Mouse (Mus musculus) lung, embryonic 16.5 days (tissue): Measurements from ENCODE around the gene Zmiz2. TPM values are rescaled to one million over a fixed set of nuclear protein-coding genes. Genes with fewer than 3 reads are reported as not detected.

ENCODE experiments used
- ATAC-seq: fragments of 200-750 bp; cut with Nextera tagmentation; 2 replicates; pipeline ENCODE4 v1.8.0; 2017; ENCODE audit warnings: low read depth, mild to moderate bottlenecking, moderate library complexity
- H3K27ac ChIP-seq: fragments of 300-500 bp; sonication (generic); 2 replicates; pipeline ENCODE4 v1.5.1; 2014; ENCODE audit warnings: mild to moderate bottlenecking, control low read depth, low read length
- H3K27me3 ChIP-seq: fragments of 300-500 bp; sonication (generic); 2 replicates; pipeline ENCODE4 v1.6.1; 2014; ENCODE audit warnings: low read depth, low read length, mixed read lengths; ENCODE audit not compliant: control insufficient read depth, insufficient read depth
- H3K36me3 ChIP-seq: fragments of 300-500 bp; sonication (generic); 2 replicates; pipeline ENCODE4 v1.6.1; 2014; ENCODE audit warnings: low read length; ENCODE audit not compliant: control insufficient read depth, insufficient read depth
- H3K4me1 ChIP-seq: fragments of 300-500 bp; sonication (generic); replicated peaks from 2 replicates; pipeline ENCODE4 v1.6.1; 2014; ENCODE audit warnings: low read length, mixed read lengths; ENCODE audit not compliant: control insufficient read depth, insufficient read depth
- H3K4me2 ChIP-seq: fragments of 300-500 bp; sonication (generic); 2 replicates; pipeline ENCODE4 v1.6.1; 2014; ENCODE audit warnings: low read depth, low read length, control low read depth
- H3K4me3 ChIP-seq: fragments of 300-500 bp; sonication (generic); 2 replicates; pipeline ENCODE4 v1.5.1; 2014; ENCODE audit warnings: mild to moderate bottlenecking, low read length, control low read depth
- H3K9ac ChIP-seq: fragments of 300-500 bp; sonication (generic); 2 replicates; pipeline ENCODE4 v1.6.1; 2014; ENCODE audit warnings: low read length, control low read depth
- H3K9me3 ChIP-seq: fragments of 300-500 bp; sonication (generic); 2 replicates; pipeline ENCODE4 v1.6.1; 2016; ENCODE audit warnings: low read length; ENCODE audit not compliant: control insufficient read depth
- WGBS: fragments of 180-500 bp; shearing (Covaris S2); extraction: QIAGEN DNeasy Blood & Tissue Kit; methylation state at CpG from one replicate; pipeline ENCODE4 v1.1.7; 2014; 5-methylcytosine and 5-hydroxymethylcytosine counted together
- polyA plus RNA-seq: library from polyadenylated mRNA; unstranded; fragments of >200 nt; fragmentation: Nextera tagmentation; extraction: Ambion mirVana; gene quantifications from 2 replicates; pipeline ENCODE4 v1.2.1, GENCODE M21; 2015

Zmiz2 gene
- polyA plus RNA-seq, 1 experiment from 2014 or later, result 9.3 TPM

DNA sequence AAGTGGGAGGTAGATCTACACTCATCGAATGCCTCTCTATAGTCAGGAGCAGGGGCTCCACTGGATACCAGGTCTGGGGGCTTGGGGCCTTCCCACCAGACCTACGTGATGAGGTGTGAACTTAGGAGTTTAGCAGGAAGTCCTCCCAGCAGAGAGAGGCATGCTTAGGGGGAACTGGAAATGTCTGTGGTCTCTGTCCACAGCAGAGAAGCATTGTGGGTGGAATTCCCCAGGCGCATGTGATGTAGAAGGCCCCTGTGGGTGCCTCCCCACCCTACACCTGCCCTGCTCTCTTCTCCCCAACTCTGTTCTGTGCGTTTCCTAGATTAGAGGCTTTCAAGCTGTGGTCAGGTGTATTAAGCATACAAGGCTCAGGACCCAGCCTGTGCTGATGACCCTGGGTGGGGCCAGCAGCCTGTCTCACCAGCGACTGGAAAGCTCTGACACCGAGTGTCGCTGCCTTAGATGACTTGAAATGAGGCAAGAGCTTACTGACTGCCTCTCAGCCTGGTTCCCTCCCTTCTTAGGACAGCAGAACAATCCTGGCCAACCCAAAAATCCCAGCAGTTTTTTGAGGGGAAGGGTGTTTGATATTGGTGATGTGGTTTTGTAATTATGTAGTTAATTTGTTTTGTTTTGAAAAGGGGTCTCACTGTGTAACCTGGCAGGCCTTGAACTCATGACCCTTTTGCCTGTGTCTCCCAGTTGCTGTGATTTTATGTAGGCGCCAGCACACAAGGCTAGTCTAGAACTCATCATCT is 2.8 kb downstream of the Zmiz2 start:
- Histone ChIP-seq H3K27ac (no peak overlapping the region), H3K36me3 (peaks cover 10% of the 10 kb centered on the region; the same call in 1 of the 2 replicates), H3K27me3 (no peaks in the 10 kb centered on the region), H3K4me2 (no peak overlapping the region), H3K9ac (no peak overlapping the region), H3K4me1 (peaks cover 11% of the 10 kb centered on the region), H3K4me3 (no peak overlapping the region), H3K9me3 (no peaks in the 10 kb centered on the region)
- 75% methylated on average over 8 of the region's 8 CpGs for WGBS
- ATAC-seq, result no peak

DNA sequence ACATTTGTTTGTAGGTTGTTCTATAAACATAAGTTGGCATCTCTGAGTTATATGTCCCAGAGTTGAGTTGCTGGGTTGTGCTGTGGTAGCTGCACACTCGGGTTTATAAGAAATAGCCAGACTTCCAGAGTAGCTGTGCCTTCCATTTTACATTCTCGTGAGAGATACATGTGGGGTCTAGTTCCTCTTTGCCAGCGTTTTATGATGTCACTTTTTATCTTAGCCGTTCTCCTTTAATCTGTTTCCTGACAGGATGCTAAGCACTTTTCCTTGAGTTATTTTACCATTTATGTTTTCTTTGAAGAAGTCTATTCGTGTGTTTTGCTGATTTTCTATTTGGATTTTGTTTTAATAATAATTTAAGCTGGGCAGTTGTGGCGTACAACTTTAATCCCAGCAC is 4.0 kb downstream of the Zmiz2 start:
- no peaks in the 10 kb centered on the region for H3K9me3 ChIP-seq
- H3K27ac ChIP-seq, result no peak overlapping the region
- H3K4me3 ChIP-seq, result no peak overlapping the region
- ATAC-seq, result no peak
- no peak overlapping the region for H3K9ac ChIP-seq
- peaks cover 11% of the 10 kb centered on the region for H3K4me1 ChIP-seq
- no peak overlapping the region for H3K4me2 ChIP-seq
- no peaks in the 10 kb centered on the region for H3K27me3 ChIP-seq
- 64% methylated on average over 6 of the region's 6 CpGs for WGBS
- H3K36me3 ChIP-seq, result peaks cover 21% of the 10 kb centered on the region

DNA sequence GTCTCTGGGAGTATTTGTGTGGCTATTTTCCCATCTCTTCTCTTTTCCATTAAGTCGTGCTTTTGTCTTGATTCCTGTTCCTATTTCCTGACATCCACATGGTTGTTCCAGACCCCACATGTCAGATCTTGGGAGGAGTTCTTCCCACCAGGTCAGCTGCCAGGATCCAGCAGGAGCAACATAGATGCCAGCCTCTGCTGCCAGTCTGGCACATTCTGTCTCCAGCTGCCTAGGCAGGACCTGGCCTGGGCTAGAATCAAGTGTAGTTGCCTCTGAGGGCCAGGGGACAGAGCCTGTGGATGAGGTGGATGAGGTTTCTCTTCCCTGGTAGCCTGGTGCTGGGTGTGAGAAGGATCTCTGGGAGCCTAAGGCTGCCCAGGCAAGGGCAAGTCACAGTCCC is 5.0 kb downstream of the Zmiz2 start:
- Histone ChIP-seq H3K4me3 (no peak overlapping the region), H3K27me3 (no peaks in the 10 kb centered on the region), H3K4me1 (peaks cover 11% of the 10 kb centered on the region), H3K4me2 (no peak overlapping the region), H3K27ac (peak overlapping the region; percentile 68), H3K9me3 (no peaks in the 10 kb centered on the region), H3K9ac (0 out of 2 replicates have a peak overlapping the region, but pooled peaks have one; percentile 31), H3K36me3 (peaks cover 23% of the 10 kb centered on the region)
- no peak for ATAC-seq
- WGBS, result 27% methylated on average over 1 of the region's 1 CpGs

DNA sequence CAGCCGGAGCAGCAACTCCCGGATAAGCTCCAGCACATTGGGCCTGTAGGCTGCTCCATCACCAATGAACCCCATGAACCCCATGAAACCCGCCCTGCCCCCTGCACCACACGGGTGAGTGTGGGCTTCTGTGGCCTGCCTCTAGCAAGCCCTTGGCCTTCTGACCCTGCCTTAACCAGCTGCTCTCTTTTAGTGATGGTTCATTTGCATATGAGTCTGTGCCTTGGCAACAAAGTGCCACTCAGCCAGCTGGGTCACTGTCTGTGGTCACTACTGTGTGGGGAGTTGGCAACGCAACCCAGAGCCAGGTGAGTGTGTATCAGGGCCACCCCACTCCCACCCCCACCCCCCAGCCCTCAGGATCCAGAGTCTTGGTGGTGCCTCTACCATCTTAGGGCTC is 6.7 kb downstream of the Zmiz2 start:
- H3K27me3 ChIP-seq, result no peaks in the 10 kb centered on the region
- no peak for ATAC-seq
- no peak overlapping the region for H3K4me2 ChIP-seq
- H3K27ac ChIP-seq, result no peak overlapping the region
- no peak overlapping the region for H3K9ac ChIP-seq
- H3K4me3 ChIP-seq, result no peak overlapping the region
- peaks cover 2% of the 10 kb centered on the region; the same call in 1 of the 2 replicates for H3K4me1 ChIP-seq
- WGBS, result 89% methylated on average over 5 of the region's 5 CpGs
- peaks cover 36% of the 10 kb centered on the region for H3K36me3 ChIP-seq
- no peaks in the 10 kb centered on the region for H3K9me3 ChIP-seq

DNA sequence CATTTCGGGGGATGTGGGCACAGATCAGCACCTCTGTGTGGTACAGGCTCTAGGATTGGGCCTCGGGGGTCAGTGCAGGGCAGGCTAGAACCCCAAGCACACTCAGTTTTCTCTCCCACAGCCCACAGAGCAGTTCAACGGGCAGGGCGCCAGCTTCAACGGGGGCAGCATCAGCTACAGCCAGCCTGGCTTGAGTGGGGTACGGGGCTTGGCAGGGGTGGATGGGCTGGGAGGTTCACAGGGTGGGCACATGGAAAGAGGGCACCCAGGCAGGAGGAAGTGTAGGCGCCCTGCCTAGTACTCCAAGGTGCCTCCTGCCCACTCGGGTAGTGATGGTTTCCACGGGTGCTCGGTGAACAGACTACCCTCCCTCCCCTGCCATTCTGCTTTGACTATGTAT is 9.3 kb downstream of the Zmiz2 start:
- no peak overlapping the region for H3K4me3 ChIP-seq
- H3K27me3 ChIP-seq, result no peaks in the 10 kb centered on the region
- no peak overlapping the region for H3K27ac ChIP-seq
- H3K36me3 ChIP-seq, result peaks cover 42% of the 10 kb centered on the region
- WGBS, result 88% methylated on average over 10 of the region's 10 CpGs
- H3K9me3 ChIP-seq, result no peaks in the 10 kb centered on the region
- H3K9ac ChIP-seq, result no peak overlapping the region
- no peak for ATAC-seq
- peaks cover 2% of the 10 kb centered on the region; the same call in 1 of the 2 replicates for H3K4me1 ChIP-seq
- H3K4me2 ChIP-seq, result no peak overlapping the region

DNA sequence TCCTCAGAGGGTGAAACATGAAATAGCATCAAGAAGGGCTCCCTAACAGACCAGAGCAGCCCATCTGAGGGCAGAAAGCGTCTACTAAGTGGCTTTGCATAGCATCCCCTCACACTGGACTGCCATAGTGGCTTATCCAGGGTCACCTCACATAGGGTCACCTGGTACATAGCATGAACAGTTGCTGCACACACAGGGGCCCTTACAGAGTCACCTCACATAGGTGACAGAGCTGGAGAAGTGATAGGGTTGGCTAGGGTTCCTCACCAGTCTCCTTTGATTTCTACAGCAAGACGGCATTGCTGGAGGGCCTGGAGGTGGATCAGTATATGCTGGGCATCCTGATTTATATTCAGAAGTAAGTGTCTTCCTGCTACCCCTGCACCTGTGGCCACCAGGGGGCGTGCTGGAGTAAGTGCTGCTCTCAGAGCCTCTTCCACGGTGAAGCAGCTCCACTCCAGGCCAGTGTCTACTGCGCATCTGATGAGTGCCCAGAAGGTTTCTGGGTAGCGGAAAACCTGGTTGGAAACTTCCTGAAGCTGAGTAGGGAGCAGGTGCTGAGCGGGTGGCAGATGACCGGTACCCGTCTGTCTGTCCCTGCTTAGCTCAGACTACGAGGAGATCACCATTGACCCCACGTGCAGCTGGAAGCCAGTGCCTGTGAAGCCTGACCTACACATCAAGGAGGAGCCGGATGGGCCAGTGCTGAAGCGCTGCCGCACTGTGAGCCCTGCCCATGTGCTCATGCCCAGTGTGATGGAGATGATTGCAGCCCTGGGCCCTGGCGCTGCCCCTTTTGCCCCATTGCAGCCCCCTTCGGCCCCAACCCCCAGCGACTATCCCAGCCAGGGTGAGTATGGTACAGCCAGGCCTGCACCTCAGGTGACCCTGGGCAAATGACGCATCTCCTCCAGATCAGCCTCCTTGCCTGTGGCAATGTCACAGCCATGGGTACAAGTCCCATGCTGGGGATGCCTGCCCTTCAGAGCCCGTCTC is 13.9 kb downstream of the Zmiz2 start:
- peaks cover 44% of the 10 kb centered on the region for H3K36me3 ChIP-seq
- H3K9me3 ChIP-seq, result no peaks in the 10 kb centered on the region
- ATAC-seq, result no peak
- H3K4me2 ChIP-seq, result no peak overlapping the region
- no peaks in the 10 kb centered on the region for H3K27me3 ChIP-seq
- 87% methylated on average over 19 of the region's 19 CpGs for WGBS
- no peak overlapping the region for H3K4me3 ChIP-seq
- no peak overlapping the region for H3K27ac ChIP-seq
- no peak overlapping the region for H3K9ac ChIP-seq
- peaks cover 30% of the 10 kb centered on the region for H3K4me1 ChIP-seq

DNA sequence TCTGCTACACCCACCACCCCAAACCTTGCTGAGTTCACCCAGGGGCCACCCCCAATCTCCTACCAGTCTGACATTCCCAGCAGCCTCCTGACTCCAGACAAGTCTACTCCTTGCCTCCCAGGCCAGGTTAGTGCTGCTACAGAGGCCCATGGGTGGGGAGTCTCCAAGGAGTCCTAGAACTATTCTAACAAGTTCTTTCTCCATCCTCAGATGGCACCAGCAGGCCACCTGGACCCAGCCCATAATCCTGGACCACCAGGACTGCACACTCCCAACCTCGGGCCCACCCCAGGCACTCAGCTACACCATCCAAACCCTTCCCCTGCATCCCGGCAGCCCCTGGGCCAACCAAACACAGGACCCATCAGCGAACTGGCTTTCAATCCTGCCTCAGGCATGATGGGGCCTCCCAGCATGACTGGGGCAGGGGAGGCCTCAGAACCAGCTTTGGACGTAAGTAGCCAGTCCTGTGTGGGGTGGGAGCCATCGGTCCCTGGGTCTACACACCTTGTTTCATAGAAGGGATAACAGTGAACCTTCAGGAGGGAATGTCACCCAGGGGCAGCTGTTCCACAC is 15.0 kb downstream of the Zmiz2 start:
- H3K27me3 ChIP-seq, result no peaks in the 10 kb centered on the region
- no peak overlapping the region for H3K4me3 ChIP-seq
- ATAC-seq, result no peak
- WGBS, result 91% methylated on average over 5 of the region's 5 CpGs
- H3K4me1 ChIP-seq, result peaks cover 30% of the 10 kb centered on the region
- H3K36me3 ChIP-seq, result peaks cover 41% of the 10 kb centered on the region
- no peaks in the 10 kb centered on the region for H3K9me3 ChIP-seq
- H3K4me2 ChIP-seq, result no peak overlapping the region
- peak overlapping the region; percentile 75; the same call in 1 of the 2 replicates for H3K27ac ChIP-seq
- no peak overlapping the region; the same call in 1 of the 2 replicates for H3K9ac ChIP-seq

DNA sequence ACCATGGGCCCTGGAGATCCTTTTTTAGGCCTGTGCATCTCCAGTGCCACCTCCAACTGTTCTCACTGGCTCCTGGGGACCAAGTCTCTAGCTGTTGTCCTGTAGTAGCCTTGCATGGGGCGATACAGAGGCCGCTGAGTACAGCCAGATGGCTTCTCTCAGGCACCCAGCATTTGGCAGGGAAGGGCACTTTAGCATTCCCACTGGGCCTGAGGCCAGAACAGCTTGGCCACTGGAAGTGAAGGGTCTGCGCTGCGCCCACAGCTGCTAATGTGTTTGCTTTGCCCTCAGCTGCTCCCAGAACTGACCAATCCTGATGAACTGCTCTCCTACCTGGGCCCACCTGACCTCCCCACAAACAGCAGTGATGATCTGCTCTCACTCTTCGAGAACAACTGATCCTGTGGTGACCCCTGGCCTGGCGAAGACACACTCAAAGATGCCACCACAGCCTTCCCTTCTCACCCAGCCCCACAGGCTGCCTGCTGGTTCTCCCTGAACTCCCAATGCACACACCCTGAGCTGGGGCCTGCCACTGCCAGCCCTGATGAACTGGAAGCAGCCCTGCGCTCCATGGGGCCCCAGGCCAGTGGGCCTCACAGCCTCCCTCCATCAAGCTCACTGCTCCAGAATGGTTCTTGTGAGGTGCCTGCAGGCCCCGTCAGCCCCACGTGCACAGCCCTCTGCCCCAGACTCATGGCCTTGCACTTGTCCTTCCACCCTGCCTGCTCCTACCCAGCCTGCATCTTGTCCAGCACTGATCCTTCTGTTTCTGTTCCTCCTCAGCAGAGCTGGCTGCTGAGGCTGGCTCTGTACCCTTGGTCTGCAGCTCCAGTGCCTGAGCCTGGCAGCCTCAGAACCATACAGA is 16.1 kb downstream of the Zmiz2 start:
- 66% methylated on average over 9 of the region's 9 CpGs for WGBS
- Histone ChIP-seq H3K4me3 (no peak overlapping the region), H3K27ac (peak overlapping the region; percentile 75), H3K4me2 (no peak overlapping the region), H3K4me1 (peaks cover 30% of the 10 kb centered on the region), H3K9me3 (no peaks in the 10 kb centered on the region), H3K9ac (no peak overlapping the region; the same call in none of the 2 replicates), H3K27me3 (no peaks in the 10 kb centered on the region), H3K36me3 (peaks cover 33% of the 10 kb centered on the region)
- ATAC-seq, result peak; percentile 80
